Mouse (Mus musculus) MEL (cell line): Measurements from ENCODE around the gene Rab44.

Experiments
- CTCF ChIP-seq, 3 experiments: IDR thresholded peaks in 2 of 3; conservative IDR thresholded peaks in 1 of 3; 2 replicates each; pipeline ENCODE4 v1.5.1; 2011 to 2012; ENCODE audit warnings: low read length in 3 of 3, low read depth in 2 of 3, mild to moderate bottlenecking in 2 of 3, improper control_type of control experiment in 1 of 3, inconsistent platforms in 1 of 3, mixed read lengths in 1 of 3, moderate library complexity in 1 of 3; ENCODE audit not compliant: control insufficient read depth in 1 of 3, insufficient read depth in 1 of 3, poor library complexity in 1 of 3, severe bottlenecking in 1 of 3
- EP300 ChIP-seq, 2 experiments: IDR thresholded peaks; 2 replicates each; pipeline ENCODE4 v1.6.1; 2011; ENCODE audit warnings: improper control_type of control experiment in 2 of 2, low read length in 2 of 2, low read depth in 1 of 2, mild to moderate bottlenecking in 1 of 2
- ETS1 ChIP-seq: IDR thresholded peaks from 2 replicates; pipeline ENCODE4 v1.6.1; 2012; ENCODE audit warnings: low read depth, mild to moderate bottlenecking, inconsistent platforms, low read length, improper control_type of control experiment, moderate library complexity
- POLR2A ChIP-seq, 2 experiments: IDR thresholded peaks; 2 replicates each; pipeline ENCODE4 v1.6.1; 2011 to 2012; ENCODE audit warnings: low read length in 2 of 2, mild to moderate bottlenecking in 2 of 2, control low read depth in 1 of 2, improper control_type of control experiment in 1 of 2, low read depth in 1 of 2, moderate library complexity in 1 of 2; ENCODE audit not compliant: control insufficient read depth in 1 of 2, insufficient read depth in 1 of 2, poor library complexity in 1 of 2
- POLR2AphosphoS2 ChIP-seq: IDR thresholded peaks from 2 replicates; pipeline ENCODE4 v1.6.1; 2011; ENCODE audit warnings: low read length, improper control_type of control experiment
- TAL1 ChIP-seq: IDR thresholded peaks from 2 replicates; pipeline ENCODE4 v1.6.1; 2012; ENCODE audit warnings: mild to moderate bottlenecking, inconsistent platforms, low read length, moderate library complexity, mixed read lengths
- USF1 ChIP-seq: IDR thresholded peaks from 2 replicates; pipeline ENCODE4 v1.6.1; 2014; ENCODE audit warnings: low read depth, mild to moderate bottlenecking, inconsistent platforms, low read length, improper control_type of control experiment, moderate library complexity
- ZC3H11A ChIP-seq: IDR thresholded peaks from 2 replicates; pipeline ENCODE4 v1.6.1; 2012; ENCODE audit warnings: low read depth, mild to moderate bottlenecking, inconsistent platforms, low read length, improper control_type of control experiment
- ZNF384 ChIP-seq: IDR thresholded peaks from 2 replicates; pipeline ENCODE4 v1.6.1; 2012; ENCODE audit warnings: low read depth, mild to moderate bottlenecking, inconsistent platforms, low read length, improper control_type of control experiment

GRCm38 (mm10) chr17:29126561-29126960 lies 12.6 kb downstream of the Rab44 start:
- no peak for TF ChIP-seq POLR2AphosphoS2
- TF ChIP-seq CTCF (IDR thresholded peaks at IDR 0.05 in 2 of 3, conservative IDR thresholded peaks at IDR 0.05 in 1 of 3; ENCODE audit: control insufficient read depth in 1 of 3, insufficient read depth in 1 of 3, low read depth in 2 of 3, low read length in 3 of 3, poor library complexity in 1 of 3, severe bottlenecking in 1 of 3): no peak
- no peak for TF ChIP-seq TAL1
- TF ChIP-seq EP300 (IDR thresholded peaks at IDR 0.05; ENCODE audit: low read depth in 1 of 2, low read length in 2 of 2): no peak
- no peak for TF ChIP-seq ZC3H11A
- TF ChIP-seq ZNF384: no peak
- no peak for TF ChIP-seq ETS1
- no peak for TF ChIP-seq USF1
- no peak for TF ChIP-seq POLR2A (IDR thresholded peaks at IDR 0.05; ENCODE audit: control insufficient read depth in 1 of 2, insufficient read depth in 1 of 2, low read depth in 1 of 2, low read length in 2 of 2, poor library complexity in 1 of 2)
